Mouse (Mus musculus) ES-E14 (cell line): ENCODE results near the gene ccdc198. TPM values are rescaled to one million over a fixed set of nuclear protein-coding genes. Genes with fewer than 3 reads are reported as not detected.

Source experiments
- DNase-seq: peaks from one replicate; pipeline ENCODE4 v3.0.0-alpha.2; 2013; ENCODE audit warnings: low read depth, low spot score
- H3K27ac ChIP-seq: 2 replicates; pipeline ENCODE4 v1.5.1; 2012; ENCODE audit warnings: low read depth, mild to moderate bottlenecking, low read length, moderate library complexity, mixed read lengths; ENCODE audit not compliant: poor library complexity, insufficient read depth, severe bottlenecking
- H3K36me3 ChIP-seq: 2 replicates; pipeline ENCODE4 v1.6.1; 2012; ENCODE audit warnings: mild to moderate bottlenecking, low read length, moderate library complexity, mixed read lengths; ENCODE audit not compliant: control insufficient read depth, poor library complexity, insufficient read depth, severe bottlenecking
- H3K4me1 ChIP-seq, 2 experiments: fragments of 150-350 bp in 1 of 2; sonication (generic) in 1 of 2; 2 replicates each; pipeline ENCODE4 v1.6.1; 2012; ENCODE audit warnings: low read length in 2 of 2, mild to moderate bottlenecking in 1 of 2, mixed read lengths in 1 of 2; ENCODE audit not compliant: control insufficient read depth in 2 of 2, insufficient read depth in 2 of 2, poor library complexity in 1 of 2
- H3K4me3 ChIP-seq, 2 experiments: fragments of 150-350 bp in 1 of 2; sonication (generic) in 1 of 2; 2 replicates each; pipeline ENCODE4 v1.5.1; 2012; ENCODE audit warnings: low read length in 2 of 2, low read depth in 1 of 2, mild to moderate bottlenecking in 1 of 2, mixed read lengths in 1 of 2; ENCODE audit not compliant: insufficient read depth in 1 of 2, poor library complexity in 1 of 2, severe bottlenecking in 1 of 2
- H3K9ac ChIP-seq: 2 replicates; pipeline ENCODE4 v1.6.1; 2012; ENCODE audit warnings: low read depth, mild to moderate bottlenecking, low read length, mixed read lengths; ENCODE audit not compliant: poor library complexity, insufficient read depth, severe bottlenecking
- H3K9me3 ChIP-seq: fragments of 150-350 bp; sonication (generic); 2 replicates; pipeline ENCODE4 v1.6.1; 2012; ENCODE audit warnings: low read depth, mild to moderate bottlenecking, low read length; ENCODE audit not compliant: control insufficient read depth, insufficient read depth
- CHD2 ChIP-seq: IDR thresholded peaks from 2 replicates; pipeline ENCODE4 v1.6.1; 2014; ENCODE audit warnings: mild to moderate bottlenecking, low read depth, low read length, inconsistent platforms
- HCFC1 ChIP-seq: IDR thresholded peaks from 2 replicates; pipeline ENCODE4 v1.6.1; 2012; ENCODE audit warnings: low read length, inconsistent platforms, borderline replicate concordance; ENCODE audit not compliant: insufficient read depth
- MAFK ChIP-seq: IDR thresholded peaks from 2 replicates; pipeline ENCODE4 v1.6.1; 2014; ENCODE audit warnings: mild to moderate bottlenecking, low read depth, low read length, inconsistent platforms; ENCODE audit not compliant: insufficient read depth
- ZC3H11A ChIP-seq: IDR thresholded peaks from 2 replicates; pipeline ENCODE4 v1.6.1; 2012; ENCODE audit warnings: low read depth, mild to moderate bottlenecking, inconsistent platforms, low read length, borderline replicate concordance
- ZNF384 ChIP-seq: IDR thresholded peaks from 2 replicates; pipeline ENCODE4 v1.6.1; 2012; ENCODE audit warnings: low read depth, low read length, inconsistent platforms
- in situ Hi-C, 2 experiments: fragments of 600-800 bp; cut with MboI; formaldehyde crosslinking; loops; one replicate each; pipeline ENCODE4 v1.15.1; 2025; ENCODE audit warnings: low sequenced_read_pairs in 2 of 2, inconsistent platforms in 1 of 2; ENCODE audit not compliant: unreplicated experiment in 2 of 2
- total RNA-seq: library from RNA; depleted of rRNA; stranded (reverse); fragments of 300-350 nt; gene quantifications from 2 replicates; pipeline ENCODE4 v1.2.3, GENCODE M21; 2012

ccdc198 gene
- total RNA-seq, 1 experiment = not detected

- H3K27ac ChIP-seq = no peak overlapping the region
- H3K4me3 ChIP-seq = no peak overlapping the region
- no peak for DNase-seq
- TF ChIP-seq ZC3H11A = no peak
- TF ChIP-seq CHD2 = no peak
- no peak for TF ChIP-seq HCFC1
- no peak for TF ChIP-seq MAFK
- TF ChIP-seq ZNF384 = no peak
- H3K9ac ChIP-seq = no peak overlapping the region
- in situ Hi-C loops = no loop called here
- H3K4me1 ChIP-seq = no peaks in the 10 kb centered on the region
- H3K36me3 ChIP-seq = no peaks in the 10 kb centered on the region
- no peaks in the 10 kb centered on the region for H3K9me3 ChIP-seq
Measured at GRCm38 (mm10) chr14:49201073-49201778, 44.0 kb downstream of the ccdc198 start.

- no peak for DNase-seq
- no peaks in the 10 kb centered on the region for H3K9me3 ChIP-seq
- H3K36me3 ChIP-seq = no peaks in the 10 kb centered on the region
- no peak overlapping the region for H3K4me3 ChIP-seq
- H3K9ac ChIP-seq = no peak overlapping the region
- no peak overlapping the region for H3K27ac ChIP-seq
- H3K4me1 ChIP-seq = no peaks in the 10 kb centered on the region
- TF ChIP-seq ZNF384 (no peak), HCFC1 (no peak), ZC3H11A (no peak), CHD2 (no peak), MAFK (no peak)
- in situ Hi-C loops = no loop called here
Measured at GRCm38 (mm10) chr14:49197031-49197527, 48.2 kb downstream of the ccdc198 start.

- no peak for DNase-seq
- in situ Hi-C loops = no loop called here
- H3K9ac ChIP-seq = no peak overlapping the region
- H3K27ac ChIP-seq = no peak overlapping the region
- no peaks in the 10 kb centered on the region for H3K9me3 ChIP-seq
- no peak overlapping the region for H3K4me3 ChIP-seq
- TF ChIP-seq CHD2 = no peak
- TF ChIP-seq ZC3H11A = no peak
- TF ChIP-seq ZNF384 = no peak
- no peak for TF ChIP-seq MAFK
- TF ChIP-seq HCFC1 = no peak
- H3K36me3 ChIP-seq = peaks cover 2% of the 10 kb centered on the region
- H3K4me1 ChIP-seq = no peaks in the 10 kb centered on the region
Measured at GRCm38 (mm10) chr14:49186270-49186669, 59.0 kb downstream of the ccdc198 start.

- 0 out of 4 replicates have a peak, but pooled peaks cover 0 to 3% of the 10 kb centered on the region in 2 experiments for H3K4me1 ChIP-seq
- H3K4me3 ChIP-seq = no peak overlapping the region
- no peak overlapping the region for H3K9ac ChIP-seq
- in situ Hi-C loops = no loop called here
- DNase-seq = no peak
- TF ChIP-seq ZNF384 (no peak), ZC3H11A (no peak), HCFC1 (no peak), CHD2 (no peak), MAFK (no peak)
- H3K9me3 ChIP-seq = no peaks in the 10 kb centered on the region
- H3K27ac ChIP-seq = no peak overlapping the region
- peaks cover 6% of the 10 kb centered on the region; the same call in 1 of the 2 replicates for H3K36me3 ChIP-seq
Measured at GRCm38 (mm10) chr14:49179736-49180135, 65.5 kb downstream of the ccdc198 start.
